Mouse (Mus musculus) lung, adult 10 weeks (tissue): ENCODE measurements around the gene Dhrs9. TPM values are rescaled to one million over a fixed set of nuclear protein-coding genes. Genes with fewer than 3 reads are reported as not detected.

Experiments used
- polyA plus RNA-seq: library from polyadenylated mRNA; stranded (reverse); fragments of 350-450 nt; fragmentation: Illumina TruSeq; extraction: RNeasy Lipid Tissue Mini Kit (QIAGEN cat#74804); gene quantifications from one replicate; pipeline ENCODE4 v1.2.3, GENCODE M21; 2014; ENCODE audit warnings: low read depth, low replicate concordance; ENCODE audit not compliant: insufficient read depth

The Dhrs9 gene
- polyA plus RNA-seq: 0.35 TPM

GRCm38 (mm10) chr2:69380281-69380680, at the start of gene Dhrs9:
Dhrs9 (plus strand) TSS chr2:69380445.

DNA sequence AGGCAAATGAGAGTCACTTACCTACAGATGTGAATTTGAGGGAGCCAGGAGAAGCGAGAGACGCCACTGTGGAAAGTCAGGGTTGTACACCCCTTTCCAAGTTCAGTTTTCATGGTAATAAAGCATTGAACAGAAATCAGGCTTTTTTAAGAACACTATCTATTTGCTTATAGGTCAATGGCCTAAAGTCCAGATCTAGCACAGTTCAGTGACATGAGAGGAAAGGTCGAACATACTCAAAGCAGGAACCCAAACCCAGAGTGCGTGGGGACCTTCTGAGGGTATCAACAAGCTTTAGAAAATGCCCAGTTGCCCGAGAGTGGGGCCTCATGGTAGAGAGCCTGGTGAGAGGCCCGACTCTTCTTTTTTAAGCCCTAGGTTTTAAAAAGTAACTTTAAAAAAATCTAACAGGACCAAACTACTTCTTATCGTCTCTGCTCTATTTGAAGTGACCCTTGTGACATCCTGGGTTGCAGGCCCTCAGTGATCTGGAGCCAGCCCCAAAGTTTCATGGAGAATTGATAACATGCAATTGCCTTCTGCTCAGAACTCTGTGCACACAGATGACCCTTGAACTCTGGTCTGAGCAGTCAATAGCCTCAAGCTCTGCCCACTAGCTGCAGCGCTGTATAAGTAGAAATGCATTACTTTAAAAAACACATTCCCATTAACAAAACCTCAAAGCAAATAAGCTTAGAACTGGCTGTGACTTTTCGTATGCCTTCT, 37.6 kb upstream of the Dhrs9 start, which contains the start of gene Abcb11:
Gene Abcb11, minus strand, starts transcription at position 121 of the 726 bp plus-strand sequence.

Other genes starting within 250 kb of the Dhrs9 start
- gene Nostrin, start 244.6 kb upstream of the Dhrs9 start, polyA plus RNA-seq: 45.9 TPM
- 1.8 TPM for gene Spc25, start 174.3 kb upstream of the Dhrs9 start, polyA plus RNA-seq
- not detected for gene G6pc2, start 169.4 kb upstream of the Dhrs9 start, polyA plus RNA-seq
- gene Abcb11, start 37.8 kb upstream of the Dhrs9 start, polyA plus RNA-seq: not detected
- 2.9 TPM for gene Lrp2, start 205.6 kb downstream of the Dhrs9 start, polyA plus RNA-seq